Comparison of ENCODE assay signal across 25 mouse cellular contexts in genomic region chr6:124655893-124656292, GRCm38 (mm10). TPM values are rescaled to one million over a fixed set of nuclear protein-coding genes. Genes with fewer than 3 reads are reported as not detected.
DNase-seq lines count a peak whose midpoint lies in the region; ATAC-seq and TF ChIP-seq lines count a peak whose summit lies in the region.
"Had no signal": no experiment of that assay in that cellular context is flagged by ENCODE, and none has a peak within 500 bp of the region (broad histone marks: within the 10 kb centered on the region; RNA-seq: fewer than 3 reads in every experiment).

No protein-coding gene starts in this region.

- peaks cover 4% of the 10 kb centered on the region; the same call in 1 of the 2 replicates for H3K9me3 ChIP-seq in heart, embryonic 16.5 days (replicated peaks; ENCODE audit: control insufficient read depth, low read length)
- no peaks in the 10 kb centered on the region for H3K9me3 ChIP-seq in heart, embryonic 12.5 days (replicated peaks)
- H3K9me3 ChIP-seq in kidney, postnatal 0 days (replicated peaks; ENCODE audit: low read length): no peaks in the 10 kb centered on the region
- H3K9me3 ChIP-seq: embryonic facial prominence, embryonic 15.5 days; heart, embryonic 10.5 days; hindbrain, embryonic 15.5 days had no signal

- no peaks in the 10 kb centered on the region for H3K79me2 ChIP-seq in C2C12 (ENCODE audit: control insufficient read depth, insufficient read depth)

- H3K79me3 ChIP-seq in C2C12 (ENCODE audit: low read depth): no peaks in the 10 kb centered on the region

- WGBS in heart, embryonic 16.5 days: 43% methylated on average over 6 of the region's 6 CpGs
- WGBS in heart, embryonic 12.5 days: 49% methylated on average over 6 of the region's 6 CpGs
- whole genome bisulfite sequencing in kidney, postnatal 0 days: 30% methylated on average over 6 of the region's 6 CpGs

- no peak overlapping the region for H3K4me2 ChIP-seq in heart, embryonic 16.5 days (ENCODE audit: low read depth, low read length)
- no peak overlapping the region for H3K4me2 ChIP-seq in heart, embryonic 12.5 days
- H3K4me2 ChIP-seq in kidney, postnatal 0 days (ENCODE audit: low read length): no peak overlapping the region
- H3K4me2 ChIP-seq: embryonic facial prominence, embryonic 15.5 days; hindbrain, embryonic 15.5 days had no signal

- intact Hi-C loops in left cerebral cortex, postnatal 4 days (cut with DNase I): loop anchor here (10.0 kb wide), 1 partner anchor 171 kb away; no protein-coding TSS in a partner anchor

- DNase-seq in kidney, postnatal 0 days (ENCODE audit: low spot score): peak; percentile 66
- no peak for DNase-seq in kidney, postnatal 14 days
- peak; percentile 29 for DNase-seq in embryo, embryonic 10.5 days (ENCODE audit: low spot score)
- no peak for DNase-seq in left cerebral cortex, postnatal 4 days
- no peak for DNase-seq in right cerebral cortex, adult 18-20 months
- DNase-seq: adrenal gland, postnatal 14 days; B cell, adult 2 months; cerebellum, adult 18-20 months; cerebellum, adult 9-11 months; cerebellum, postnatal 36 days; gastrocnemius, postnatal 36 days; heart, adult 18-20 months; heart, postnatal 36 days had no signal

- no peak overlapping the region for H3K9ac ChIP-seq in heart, embryonic 16.5 days (ENCODE audit: low read length)
- H3K9ac ChIP-seq in heart, embryonic 12.5 days: no peak overlapping the region
- no peak overlapping the region for H3K9ac ChIP-seq in kidney, postnatal 0 days (ENCODE audit: low read depth, low read length)
- H3K9ac ChIP-seq: embryonic facial prominence, embryonic 15.5 days; hindbrain, embryonic 15.5 days had no signal

- H3ac ChIP-seq in C2C12 (ENCODE audit: control insufficient read depth, insufficient read length, low read depth): no peak overlapping the region

- no peaks in the 10 kb centered on the region for H3K4me1 ChIP-seq in heart, embryonic 16.5 days (ENCODE audit: control insufficient read depth, insufficient read depth, low read length)
- no peaks in the 10 kb centered on the region for H3K4me1 ChIP-seq in heart, embryonic 12.5 days (replicated peaks)
- H3K4me1 ChIP-seq in kidney, postnatal 0 days (replicated peaks; ENCODE audit: insufficient read depth, low read length): no peaks in the 10 kb centered on the region
- H3K4me1 ChIP-seq: embryonic facial prominence, embryonic 15.5 days; forebrain, embryonic 10.5 days; heart, embryonic 10.5 days; hindbrain, embryonic 15.5 days had no signal

- 0 out of 2 replicates have a peak, but pooled peaks have one; percentile 28 for ATAC-seq in heart, embryonic 16.5 days (replicated peaks; ENCODE audit: extremely low read depth, insufficient read depth, low FRiP score)
- ATAC-seq in heart, embryonic 12.5 days (ENCODE audit: insufficient number of reproducible peaks, low FRiP score): no peak
- 0 out of 2 replicates have a peak, but pooled peaks have one; percentile 25 for ATAC-seq in kidney, postnatal 0 days (replicated peaks; ENCODE audit: low FRiP score, low read depth)
- ATAC-seq: activated CD4-positive, CD25-positive, alpha-beta regulatory T cell, adult 4 months; forebrain, embryonic 14.5 days; Patski had no signal

- no peaks in the 10 kb centered on the region for H3K36me3 ChIP-seq in heart, embryonic 16.5 days (ENCODE audit: control insufficient read depth, insufficient read depth)
- no peaks in the 10 kb centered on the region for H3K36me3 ChIP-seq in heart, embryonic 12.5 days
- H3K36me3 ChIP-seq in kidney, postnatal 0 days (ENCODE audit: insufficient read depth, low read length): no peaks in the 10 kb centered on the region
- no peaks in the 10 kb centered on the region for H3K36me3 ChIP-seq in C2C12 (ENCODE audit: control insufficient read depth, insufficient read depth)
- H3K36me3 ChIP-seq: embryonic facial prominence, embryonic 15.5 days; forebrain, embryonic 10.5 days; heart, embryonic 10.5 days; hindbrain, embryonic 15.5 days had no signal

- H3K27me3 ChIP-seq in heart, embryonic 16.5 days (ENCODE audit: control insufficient read depth, insufficient read depth, low read length): no peaks in the 10 kb centered on the region
- H3K27me3 ChIP-seq in heart, embryonic 12.5 days (replicated peaks): no peaks in the 10 kb centered on the region
- H3K27me3 ChIP-seq in kidney, postnatal 0 days (ENCODE audit: insufficient read depth, low read length): no peaks in the 10 kb centered on the region
- H3K27me3 ChIP-seq in C2C12 (ENCODE audit: control insufficient read depth, insufficient read depth, insufficient read length): no peaks in the 10 kb centered on the region
- H3K27me3 ChIP-seq: embryonic facial prominence, embryonic 15.5 days; hindbrain, embryonic 15.5 days; Patski had no signal

- H3K4me3 ChIP-seq in heart, embryonic 16.5 days (ENCODE audit: low read length): no peak overlapping the region
- H3K4me3 ChIP-seq in heart, embryonic 12.5 days: no peak overlapping the region
- no peak overlapping the region for H3K4me3 ChIP-seq in kidney, postnatal 0 days (replicated peaks; ENCODE audit: low read depth, low read length)
- H3K4me3 ChIP-seq in C2C12 (ENCODE audit: insufficient read depth, poor library complexity, severe bottlenecking): no peak overlapping the region
- H3K4me3 ChIP-seq: embryonic facial prominence, embryonic 15.5 days; erythroblast, embryonic 14.5 days; forebrain, embryonic 10.5 days; heart, embryonic 10.5 days; hindbrain, embryonic 15.5 days had no signal

- TF ChIP-seq CTCF in kidney, postnatal 0 days (IDR thresholded peaks at IDR 0.05; ENCODE audit: low read depth): no peak
- no peak for TF ChIP-seq CTCF in C2C12 (IDR thresholded peaks at IDR 0.05; ENCODE audit: control insufficient read depth, insufficient read depth, insufficient read length)

- H3K27ac ChIP-seq in heart, embryonic 16.5 days (ENCODE audit: low read length): no peak overlapping the region
- H3K27ac ChIP-seq in heart, embryonic 12.5 days (ENCODE audit: poor library complexity, severe bottlenecking): no peak overlapping the region
- no peak overlapping the region for H3K27ac ChIP-seq in kidney, postnatal 0 days
- H3K27ac ChIP-seq: embryonic facial prominence, embryonic 15.5 days; forebrain, embryonic 10.5 days; heart, embryonic 10.5 days; hindbrain, embryonic 15.5 days had no signal

TF ChIP-seq in C2C12, 6 proteins besides CTCF, POLR2A, EP300 and RAD21:
- TF ChIP-seq MAX (IDR thresholded peaks at IDR 0.05): no peak
- peak; percentile 50 for TF ChIP-seq MYOD1 (IDR thresholded peaks at IDR 0.05; ENCODE audit: control insufficient read depth, insufficient read length, low read depth)

RNA-seq across cellular contexts. Expression of gene Lpcat3, which starts 6.9 kb away (rescaled TPM):
- 50.1 and 54.2 TPM in 2 replicates for polyA plus RNA-seq in heart, embryonic 16.5 days (2015; fragmentation: Nextera tagmentation; extraction: Ambion mirVana)
- 37.4 and 40.0 TPM in 2 replicates for polyA plus RNA-seq in heart, embryonic 12.5 days (2016; fragmentation: Nextera tagmentation; extraction: Ambion mirVana)
- polyA plus RNA-seq in kidney, postnatal 0 days (2015; fragmentation: Nextera tagmentation; extraction: Ambion mirVana): 90.6 and 93.4 TPM in 2 replicates
- 55.4 TPM for polyA plus RNA-seq in C2C12 (2012; fragmentation: generic; extraction: Trizol)
- total RNA-seq in left cerebral cortex, postnatal 4 days (2021): 10 to 100 TPM; 36.9 to 39.8 TPM

RNA-seq across cellular contexts. Expression of gene C1s2, which starts 20.0 kb away (rescaled TPM):
- polyA plus RNA-seq in heart, embryonic 16.5 days (2015; fragmentation: Nextera tagmentation; extraction: Ambion mirVana): 0.05 and 0.06 TPM in 2 replicates
- not detected in 2 replicates for polyA plus RNA-seq in heart, embryonic 12.5 days (2016; fragmentation: Nextera tagmentation; extraction: Ambion mirVana)
- 0.34 and 0.51 TPM in 2 replicates for polyA plus RNA-seq in kidney, postnatal 0 days (2015; fragmentation: Nextera tagmentation; extraction: Ambion mirVana)
- 0.04 TPM for polyA plus RNA-seq in C2C12 (2012; fragmentation: generic; extraction: Trizol)
- 1 to 10 TPM in 1 of 2 experiments, under 1 TPM in 1; 0.28 to 1.0 TPM for total RNA-seq in left cerebral cortex, postnatal 4 days (2021)
- polyA plus RNA-seq: activated CD4-positive, CD25-positive, alpha-beta regulatory T cell, adult 4 months; erythroblast, embryonic 14.5 days; heart, embryonic 10.5 days; hindbrain, embryonic 11.5 days had no signal

RNA-seq across cellular contexts. Expression of gene Emg1, which starts 56.1 kb away (rescaled TPM):
- polyA plus RNA-seq in heart, embryonic 16.5 days (2015; fragmentation: Nextera tagmentation; extraction: Ambion mirVana): 125 and 133 TPM in 2 replicates
- 105 and 107 TPM in 2 replicates for polyA plus RNA-seq in heart, embryonic 12.5 days (2016; fragmentation: Nextera tagmentation; extraction: Ambion mirVana)
- polyA plus RNA-seq in kidney, postnatal 0 days (2015; fragmentation: Nextera tagmentation; extraction: Ambion mirVana): 166 and 183 TPM in 2 replicates
- polyA plus RNA-seq in C2C12 (2012; fragmentation: generic; extraction: Trizol): 208 TPM
- total RNA-seq in left cerebral cortex, postnatal 4 days (2021): 10 to 100 TPM; 56.7 to 56.9 TPM

RNA-seq across cellular contexts. Expression of gene Phb2, which starts 56.2 kb away (rescaled TPM):
- 347 and 355 TPM in 2 replicates for polyA plus RNA-seq in heart, embryonic 16.5 days (2015; fragmentation: Nextera tagmentation; extraction: Ambion mirVana)
- polyA plus RNA-seq in heart, embryonic 12.5 days (2016; fragmentation: Nextera tagmentation; extraction: Ambion mirVana): 345 and 349 TPM in 2 replicates
- polyA plus RNA-seq in kidney, postnatal 0 days (2015; fragmentation: Nextera tagmentation; extraction: Ambion mirVana): 404 and 411 TPM in 2 replicates
- polyA plus RNA-seq in C2C12 (2012; fragmentation: generic; extraction: Trizol): 456 TPM
- 100 to 1,000 TPM; 169 to 170 TPM for total RNA-seq in left cerebral cortex, postnatal 4 days (2021)

Comparison
In these comparisons a context has a peak if more than half of its experiments do, and no peak if none do; other contexts are left out.
1. DNase-seq: peak in kidney, postnatal 0 days (single experiment) and embryo, embryonic 10.5 days (single experiment); none in kidney, postnatal 14 days (single experiment), left cerebral cortex, postnatal 4 days (single experiment) and right cerebral cortex, adult 18-20 months (single experiment).